Mouse (Mus musculus): ENCODE data around the gene Camkmt. TPM values are rescaled to one million over a fixed set of nuclear protein-coding genes. Genes with fewer than 3 reads are reported as not detected.

The Camkmt gene
- polyA plus RNA-seq, 1 experiment from 2014 or later, result 12.1 TPM

DNA sequence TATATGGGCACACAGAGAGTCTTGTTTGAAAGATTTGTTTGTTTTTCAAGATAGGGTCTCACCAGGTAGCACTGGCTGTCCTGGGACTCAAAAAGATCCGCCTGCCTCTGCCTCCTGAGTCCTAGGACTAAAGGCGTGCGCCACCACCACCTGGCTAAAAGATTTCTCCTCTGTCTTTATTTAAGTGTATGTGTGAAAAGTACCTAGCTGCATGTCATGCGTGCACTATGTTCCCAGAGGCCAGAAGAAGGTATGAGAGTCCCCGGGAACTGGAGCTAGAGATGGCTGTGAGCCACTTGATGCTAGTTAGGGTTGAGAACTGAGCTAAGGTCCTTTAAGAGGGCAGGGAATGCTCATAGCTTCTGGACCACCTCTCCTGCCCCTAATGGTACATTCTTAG, 277.0 kb downstream of the Camkmt start:
- ATAC-seq (ENCODE audit: insufficient read depth, low FRiP score, low TSS enrichment) (no peak), DNase-seq (ENCODE audit: low spot score) (no peak)
- Histone ChIP-seq H3K9me3 (ENCODE audit: control insufficient read depth, low read length) (no peaks in the 10 kb centered on the region), H3K4me2 (ENCODE audit: low read depth) (no peak overlapping the region), H3K4me3 (ENCODE audit: low read depth, low read length) (no peak overlapping the region), H3K4me1 (ENCODE audit: control insufficient read depth, insufficient read depth, low read length) (no peaks in the 10 kb centered on the region), H3K27ac (ENCODE audit: low read depth, low read length) (no peak overlapping the region), H3K36me3 (ENCODE audit: control insufficient read depth, insufficient read depth, low read length) (no peaks in the 10 kb centered on the region), H3K9ac (ENCODE audit: low read length) (no peak overlapping the region), H3K27me3 (ENCODE audit: control insufficient read depth, insufficient read depth, low read length) (no peaks in the 10 kb centered on the region)
- WGBS, result 87% methylated on average over 5 of the region's 5 CpGs

DNA sequence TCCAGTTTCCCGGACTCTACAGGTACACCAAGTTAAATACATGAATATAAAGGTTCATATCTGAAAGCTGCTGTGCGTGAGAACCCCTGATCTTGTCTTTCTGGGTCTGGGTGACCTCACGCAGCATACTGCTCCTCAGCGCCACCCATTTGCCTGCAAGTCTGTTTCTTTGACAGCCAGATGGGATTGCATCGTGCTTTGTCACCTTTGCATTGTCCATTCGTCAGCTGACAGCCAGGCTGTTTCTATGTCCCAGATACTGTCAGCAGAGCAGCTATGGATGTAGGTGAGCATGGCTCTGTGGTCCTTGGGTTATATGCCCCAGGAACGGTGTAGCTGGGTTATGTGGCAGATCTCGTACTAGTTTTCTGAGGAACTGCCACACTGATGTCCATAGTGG, 278.4 kb downstream of the Camkmt start:
- ATAC-seq (ENCODE audit: insufficient read depth, low FRiP score, low TSS enrichment), result no peak
- no peaks in the 10 kb centered on the region for H3K27me3 ChIP-seq (ENCODE audit: control insufficient read depth, insufficient read depth, low read length)
- no peak overlapping the region for H3K4me3 ChIP-seq (ENCODE audit: low read depth, low read length)
- no peaks in the 10 kb centered on the region for H3K9me3 ChIP-seq (ENCODE audit: control insufficient read depth, low read length)
- H3K27ac ChIP-seq (ENCODE audit: low read depth, low read length), result no peak overlapping the region
- DNase-seq (ENCODE audit: low spot score), result no peak
- no peak overlapping the region for H3K4me2 ChIP-seq (ENCODE audit: low read depth)
- H3K36me3 ChIP-seq (ENCODE audit: control insufficient read depth, insufficient read depth, low read length), result no peaks in the 10 kb centered on the region
- no peak overlapping the region for H3K9ac ChIP-seq (ENCODE audit: low read length)
- WGBS, result 79% methylated on average over 8 of the region's 8 CpGs
- no peaks in the 10 kb centered on the region for H3K4me1 ChIP-seq (ENCODE audit: control insufficient read depth, insufficient read depth, low read length)

DNA sequence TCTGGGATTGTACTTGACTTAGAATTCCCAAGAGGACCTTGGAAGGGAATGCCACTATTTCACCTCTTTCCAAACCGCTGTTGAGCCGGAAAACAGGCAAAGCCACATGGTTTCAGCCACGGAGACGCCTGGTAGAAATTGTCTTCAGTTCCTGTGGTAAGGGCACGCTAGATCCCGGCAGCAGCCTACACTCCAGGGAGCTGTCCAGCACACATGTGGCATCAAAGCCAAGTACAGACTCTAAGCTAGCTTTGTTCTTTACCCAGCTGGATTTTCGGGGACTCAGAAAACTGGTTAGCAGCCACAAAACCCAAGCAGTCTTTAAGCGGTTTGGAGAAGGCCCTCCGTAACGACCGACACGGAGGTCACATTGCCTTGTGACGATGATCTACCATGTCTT, 281.7 kb downstream of the Camkmt start:
- no peaks in the 10 kb centered on the region for H3K9me3 ChIP-seq (ENCODE audit: control insufficient read depth, low read length)
- no peak overlapping the region for H3K9ac ChIP-seq (ENCODE audit: low read length)
- DNase-seq (ENCODE audit: low spot score), result no peak
- ATAC-seq (ENCODE audit: insufficient read depth, low FRiP score, low TSS enrichment), result no peak
- no peaks in the 10 kb centered on the region for H3K36me3 ChIP-seq (ENCODE audit: control insufficient read depth, insufficient read depth, low read length)
- H3K27me3 ChIP-seq (ENCODE audit: control insufficient read depth, insufficient read depth, low read length), result no peaks in the 10 kb centered on the region
- H3K4me3 ChIP-seq (ENCODE audit: low read depth, low read length), result no peak overlapping the region
- H3K27ac ChIP-seq (ENCODE audit: low read depth, low read length), result no peak overlapping the region
- H3K4me1 ChIP-seq (ENCODE audit: control insufficient read depth, insufficient read depth, low read length), result no peaks in the 10 kb centered on the region
- H3K4me2 ChIP-seq (ENCODE audit: low read depth), result no peak overlapping the region
- WGBS, result 78% methylated on average over 13 of the region's 13 CpGs

DNA sequence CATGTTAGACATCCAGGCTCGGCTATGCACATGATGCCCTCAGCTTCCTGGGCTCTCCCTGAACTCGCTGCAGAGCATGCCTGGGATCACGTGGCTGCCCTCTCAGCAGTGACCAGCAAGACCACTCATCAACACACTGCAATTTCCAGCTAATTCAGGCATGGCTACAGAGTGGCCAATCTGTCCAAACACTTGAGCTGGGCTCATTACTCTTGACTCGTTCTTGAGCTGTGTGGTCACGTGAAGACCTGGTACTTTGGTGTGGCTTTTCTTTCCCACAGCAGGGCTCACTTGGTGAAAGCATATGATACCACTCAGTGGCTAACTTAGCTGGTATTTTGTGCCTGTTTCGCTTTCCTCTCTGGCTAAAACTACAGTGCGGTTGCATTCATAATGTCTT, 282.2 kb downstream of the Camkmt start:
- Histone ChIP-seq H3K9ac (ENCODE audit: low read length) (no peak overlapping the region), H3K36me3 (ENCODE audit: control insufficient read depth, insufficient read depth, low read length) (no peaks in the 10 kb centered on the region), H3K27me3 (ENCODE audit: control insufficient read depth, insufficient read depth, low read length) (no peaks in the 10 kb centered on the region), H3K4me2 (ENCODE audit: low read depth) (no peak overlapping the region), H3K27ac (ENCODE audit: low read depth, low read length) (no peak overlapping the region), H3K4me3 (ENCODE audit: low read depth, low read length) (no peak overlapping the region), H3K4me1 (ENCODE audit: control insufficient read depth, insufficient read depth, low read length) (no peaks in the 10 kb centered on the region), H3K9me3 (ENCODE audit: control insufficient read depth, low read length) (no peaks in the 10 kb centered on the region)
- no peak for ATAC-seq (ENCODE audit: insufficient read depth, low FRiP score, low TSS enrichment)
- WGBS, result 83% methylated on average over 7 of the region's 7 CpGs
- no peak for DNase-seq (ENCODE audit: low spot score)

DNA sequence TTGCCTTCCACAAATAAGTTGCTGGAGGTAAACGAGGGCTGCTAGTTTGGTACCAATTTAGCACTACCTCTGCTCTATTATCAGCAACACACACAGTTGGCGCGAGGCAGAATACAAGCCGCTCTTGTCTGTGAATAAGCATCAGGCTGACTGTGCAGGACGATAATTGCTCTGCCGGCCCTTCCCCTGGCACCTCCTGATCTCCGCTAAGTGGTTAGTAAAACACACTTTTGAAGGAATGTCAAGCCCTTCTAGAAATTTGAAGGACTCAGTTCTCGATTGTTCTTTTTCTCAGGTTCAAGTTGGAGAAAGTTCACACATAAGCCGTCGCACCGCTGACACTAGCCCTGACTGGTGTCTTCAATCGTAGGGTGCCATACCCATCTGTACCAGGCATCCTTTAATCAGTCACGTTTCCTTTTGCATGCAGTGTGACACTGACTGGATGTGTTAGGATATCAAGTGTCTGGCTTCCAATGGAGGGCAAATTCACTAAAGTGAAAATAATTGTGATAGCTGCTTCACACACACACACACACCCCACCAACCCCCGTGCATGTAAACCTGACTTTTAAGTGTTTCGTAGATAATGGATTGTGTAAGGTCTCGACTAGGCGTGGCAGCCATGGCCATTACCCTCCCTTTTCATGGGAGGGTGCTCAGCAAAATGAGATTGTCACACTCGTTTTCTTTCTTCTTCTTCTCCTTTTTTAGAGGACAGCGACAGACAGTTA, 283.9 kb downstream of the Camkmt start:
- ATAC-seq (ENCODE audit: insufficient read depth, low FRiP score, low TSS enrichment), result no peak
- no peaks in the 10 kb centered on the region for H3K36me3 ChIP-seq (ENCODE audit: control insufficient read depth, insufficient read depth, low read length)
- H3K9me3 ChIP-seq (ENCODE audit: control insufficient read depth, low read length), result no peaks in the 10 kb centered on the region
- 84% methylated on average over 19 of the region's 19 CpGs for WGBS
- H3K9ac ChIP-seq (ENCODE audit: low read length), result no peak overlapping the region
- no peak overlapping the region for H3K4me2 ChIP-seq (ENCODE audit: low read depth)
- no peak overlapping the region for H3K4me3 ChIP-seq (ENCODE audit: low read depth, low read length)
- no peaks in the 10 kb centered on the region for H3K27me3 ChIP-seq (ENCODE audit: control insufficient read depth, insufficient read depth, low read length)
- H3K27ac ChIP-seq (ENCODE audit: low read depth, low read length), result no peak overlapping the region
- H3K4me1 ChIP-seq (ENCODE audit: control insufficient read depth, insufficient read depth, low read length), result no peaks in the 10 kb centered on the region
- DNase-seq (ENCODE audit: low spot score), result no peak

DNA sequence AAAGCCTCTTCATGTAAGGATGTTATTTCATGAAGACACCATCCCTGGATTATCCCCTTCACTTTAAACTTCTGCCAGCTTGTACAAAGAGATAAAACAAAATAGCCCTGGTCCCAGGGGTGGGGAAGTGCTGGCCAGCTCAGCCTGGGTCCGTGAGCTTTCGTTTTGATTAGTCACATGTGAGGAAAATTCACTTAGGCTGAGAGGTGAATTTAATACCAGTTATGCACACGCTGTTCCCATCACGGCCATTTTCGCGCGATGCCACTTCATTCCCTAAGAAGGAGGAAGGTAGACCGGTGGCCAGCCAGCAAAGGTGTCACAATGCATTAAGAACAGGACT, 284.5 kb downstream of the Camkmt start:
- H3K9me3 ChIP-seq (ENCODE audit: control insufficient read depth, low read length), result no peaks in the 10 kb centered on the region
- H3K36me3 ChIP-seq (ENCODE audit: control insufficient read depth, insufficient read depth, low read length), result no peaks in the 10 kb centered on the region
- no peak overlapping the region for H3K9ac ChIP-seq (ENCODE audit: low read length)
- WGBS, result 77% methylated on average over 8 of the region's 8 CpGs
- no peak overlapping the region for H3K4me3 ChIP-seq (ENCODE audit: low read depth, low read length)
- ATAC-seq (ENCODE audit: insufficient read depth, low FRiP score, low TSS enrichment), result no peak
- H3K27ac ChIP-seq (ENCODE audit: low read depth, low read length), result no peak overlapping the region
- no peak overlapping the region for H3K4me2 ChIP-seq (ENCODE audit: low read depth)
- no peak for DNase-seq (ENCODE audit: low spot score)
- H3K4me1 ChIP-seq (ENCODE audit: control insufficient read depth, insufficient read depth, low read length), result no peaks in the 10 kb centered on the region
- no peaks in the 10 kb centered on the region for H3K27me3 ChIP-seq (ENCODE audit: control insufficient read depth, insufficient read depth, low read length)

DNA sequence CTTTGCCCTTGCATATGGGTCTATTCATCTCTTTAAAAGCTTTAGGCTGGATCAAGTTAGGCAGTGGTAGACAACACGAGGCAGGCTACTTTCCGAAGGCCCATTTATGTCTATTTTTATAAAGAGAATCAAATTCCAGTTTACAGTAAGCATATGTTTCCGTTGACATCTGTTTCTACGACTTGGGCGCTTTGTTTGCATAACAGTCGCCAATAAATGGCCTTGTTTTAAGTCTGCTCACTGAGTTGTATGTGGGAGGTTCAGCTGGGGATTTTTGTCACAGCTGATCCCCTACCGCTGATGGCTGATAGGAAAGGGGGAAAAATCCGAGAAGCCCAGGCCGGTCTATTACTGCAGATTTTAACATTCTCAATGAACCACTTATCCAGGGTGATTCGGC, 285.2 kb downstream of the Camkmt start:
- WGBS, result 79% methylated on average over 10 of the region's 10 CpGs
- Histone ChIP-seq H3K4me3 (ENCODE audit: low read depth, low read length) (no peak overlapping the region), H3K4me2 (ENCODE audit: low read depth) (no peak overlapping the region), H3K36me3 (ENCODE audit: control insufficient read depth, insufficient read depth, low read length) (no peaks in the 10 kb centered on the region), H3K27me3 (ENCODE audit: control insufficient read depth, insufficient read depth, low read length) (no peaks in the 10 kb centered on the region), H3K9me3 (ENCODE audit: control insufficient read depth, low read length) (no peaks in the 10 kb centered on the region), H3K4me1 (ENCODE audit: control insufficient read depth, insufficient read depth, low read length) (no peaks in the 10 kb centered on the region), H3K9ac (ENCODE audit: low read length) (no peak overlapping the region), H3K27ac (ENCODE audit: low read depth, low read length) (no peak overlapping the region)
- DNase-seq (ENCODE audit: low spot score) (no peak), ATAC-seq (ENCODE audit: insufficient read depth, low FRiP score, low TSS enrichment) (no peak)

DNA sequence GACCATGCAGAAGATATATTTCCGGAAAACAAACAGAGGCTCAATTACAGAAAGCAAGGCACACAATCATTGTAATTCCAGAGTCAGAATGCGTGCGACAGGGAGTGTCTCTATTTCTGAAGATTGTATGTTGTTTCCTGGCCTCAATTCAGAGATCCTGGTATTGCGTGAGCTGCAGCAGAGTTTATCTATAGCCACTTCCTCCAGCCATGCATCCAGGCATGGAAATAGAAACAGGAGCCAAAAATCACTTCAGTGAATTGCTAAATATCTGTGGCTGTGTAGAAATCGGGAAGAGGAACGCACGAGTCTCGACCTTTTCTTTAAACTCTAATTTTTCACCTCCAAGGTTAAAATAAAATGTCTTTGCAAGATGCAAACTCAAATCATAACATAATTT, 287.1 kb downstream of the Camkmt start:
- Histone ChIP-seq H3K9ac (ENCODE audit: low read length) (no peak overlapping the region), H3K27me3 (ENCODE audit: control insufficient read depth, insufficient read depth, low read length) (no peaks in the 10 kb centered on the region), H3K27ac (ENCODE audit: low read depth, low read length) (no peak overlapping the region), H3K9me3 (ENCODE audit: control insufficient read depth, low read length) (no peaks in the 10 kb centered on the region), H3K36me3 (ENCODE audit: control insufficient read depth, insufficient read depth, low read length) (no peaks in the 10 kb centered on the region), H3K4me1 (ENCODE audit: control insufficient read depth, insufficient read depth, low read length) (no peaks in the 10 kb centered on the region), H3K4me3 (ENCODE audit: low read depth, low read length) (no peak overlapping the region), H3K4me2 (ENCODE audit: low read depth) (no peak overlapping the region)
- DNase-seq (ENCODE audit: low spot score) (no peak), ATAC-seq (ENCODE audit: insufficient read depth, low FRiP score, low TSS enrichment) (no peak)
- 89% methylated on average over 8 of the region's 8 CpGs for WGBS

DNA sequence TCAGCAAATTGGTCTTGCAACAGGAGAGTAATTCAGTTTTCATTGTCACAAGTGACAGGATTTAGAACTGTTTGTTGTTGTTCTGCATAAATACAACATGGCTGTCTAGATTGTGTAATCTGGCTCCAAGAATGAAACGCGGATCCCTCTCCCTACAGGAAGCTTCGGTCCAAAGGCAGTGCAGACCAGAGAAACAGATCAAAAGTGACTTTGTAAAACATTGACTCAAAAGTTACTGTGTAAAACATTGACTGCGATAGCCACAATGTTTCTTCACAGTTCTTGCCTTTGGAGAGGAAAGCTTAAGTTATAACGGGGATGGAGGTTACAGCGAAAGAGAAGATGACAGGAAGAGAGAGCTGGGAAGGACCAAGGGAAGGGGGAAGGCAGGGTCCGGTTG, 288.7 kb downstream of the Camkmt start:
- H3K9ac ChIP-seq (ENCODE audit: low read length), result no peak overlapping the region
- H3K4me2 ChIP-seq (ENCODE audit: low read depth), result no peak overlapping the region
- WGBS, result 89% methylated on average over 7 of the region's 7 CpGs
- no peaks in the 10 kb centered on the region for H3K27me3 ChIP-seq (ENCODE audit: control insufficient read depth, insufficient read depth, low read length)
- no peak overlapping the region for H3K27ac ChIP-seq (ENCODE audit: low read depth, low read length)
- DNase-seq (ENCODE audit: low spot score), result no peak
- ATAC-seq (ENCODE audit: insufficient read depth, low FRiP score, low TSS enrichment), result no peak
- H3K36me3 ChIP-seq (ENCODE audit: control insufficient read depth, insufficient read depth, low read length), result no peaks in the 10 kb centered on the region
- no peaks in the 10 kb centered on the region for H3K9me3 ChIP-seq (ENCODE audit: control insufficient read depth, low read length)
- no peaks in the 10 kb centered on the region for H3K4me1 ChIP-seq (ENCODE audit: control insufficient read depth, insufficient read depth, low read length)
- H3K4me3 ChIP-seq (ENCODE audit: low read depth, low read length), result no peak overlapping the region
